Mouse (Mus musculus): ENCODE measurements at regions not wholly inside any gene's neighbourhood (a gene's known extent, or its start where the extent isn't known, plus 50 kb on each side); places are given as distances from the start of the nearest gene placed in this dataset.

DNA sequence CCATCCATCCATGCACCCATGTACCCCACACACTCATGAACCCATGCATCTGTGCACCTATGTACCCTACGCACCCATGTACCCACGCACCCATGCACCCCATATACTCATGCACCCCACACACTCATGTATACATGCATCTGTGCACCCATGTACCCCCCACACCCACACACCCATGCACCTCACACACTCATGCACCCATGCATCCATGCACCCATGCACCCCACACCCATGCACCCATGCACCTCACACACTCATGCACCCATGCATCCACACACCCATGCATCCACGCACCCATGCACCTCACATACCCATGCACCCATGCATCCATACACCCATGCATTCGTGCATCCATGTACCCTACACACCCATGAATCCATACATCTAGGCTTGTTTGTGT lies 63.6 kb downstream of the 4930564D02Rik start:
- no peak for DNase-seq (ENCODE audit: low spot score)

DNA sequence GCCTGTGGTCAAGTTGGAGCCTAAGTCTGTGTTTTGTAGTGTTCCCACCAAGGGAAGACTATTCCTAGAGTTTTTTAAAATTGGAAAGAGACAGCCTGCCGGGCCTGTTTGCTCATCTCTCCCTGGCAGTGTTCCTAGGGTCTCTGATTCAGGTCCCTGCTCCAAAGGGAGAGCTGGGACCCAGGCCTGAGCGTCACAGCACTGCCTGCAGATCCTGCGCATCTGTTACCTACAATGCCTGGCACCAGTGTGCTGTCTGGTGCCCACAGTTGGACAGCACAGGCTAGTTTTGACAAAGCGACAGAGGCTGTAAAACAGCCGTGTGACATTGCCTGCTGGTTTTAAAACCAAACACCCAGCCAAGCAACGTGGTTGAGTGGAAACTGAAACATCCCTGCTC lies 64.4 kb downstream of the 4930564D02Rik start:
- DNase-seq (ENCODE audit: low spot score), result no peak

DNA sequence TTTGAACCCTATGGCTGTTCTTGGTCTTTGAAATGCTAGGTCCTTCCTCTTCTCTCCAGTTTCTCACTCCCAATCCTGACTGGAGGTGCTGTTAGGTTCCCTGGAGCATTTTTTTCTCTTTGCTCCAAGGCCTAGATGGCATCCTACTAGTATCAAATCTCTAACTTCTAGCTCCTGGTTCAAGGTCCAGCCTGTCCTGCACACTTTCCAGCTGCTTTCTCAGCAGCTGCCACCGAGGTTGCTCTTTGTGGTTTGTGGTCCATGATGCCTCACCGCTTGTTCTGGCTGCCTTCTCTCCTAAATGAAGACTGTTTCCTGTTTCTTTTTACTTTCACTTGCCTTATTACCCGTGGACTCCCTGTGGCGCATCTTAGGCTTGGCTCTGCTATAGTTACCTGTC lies 66.4 kb downstream of the 4930564D02Rik start:
- DNase-seq (ENCODE audit: low spot score), result no peak

DNA sequence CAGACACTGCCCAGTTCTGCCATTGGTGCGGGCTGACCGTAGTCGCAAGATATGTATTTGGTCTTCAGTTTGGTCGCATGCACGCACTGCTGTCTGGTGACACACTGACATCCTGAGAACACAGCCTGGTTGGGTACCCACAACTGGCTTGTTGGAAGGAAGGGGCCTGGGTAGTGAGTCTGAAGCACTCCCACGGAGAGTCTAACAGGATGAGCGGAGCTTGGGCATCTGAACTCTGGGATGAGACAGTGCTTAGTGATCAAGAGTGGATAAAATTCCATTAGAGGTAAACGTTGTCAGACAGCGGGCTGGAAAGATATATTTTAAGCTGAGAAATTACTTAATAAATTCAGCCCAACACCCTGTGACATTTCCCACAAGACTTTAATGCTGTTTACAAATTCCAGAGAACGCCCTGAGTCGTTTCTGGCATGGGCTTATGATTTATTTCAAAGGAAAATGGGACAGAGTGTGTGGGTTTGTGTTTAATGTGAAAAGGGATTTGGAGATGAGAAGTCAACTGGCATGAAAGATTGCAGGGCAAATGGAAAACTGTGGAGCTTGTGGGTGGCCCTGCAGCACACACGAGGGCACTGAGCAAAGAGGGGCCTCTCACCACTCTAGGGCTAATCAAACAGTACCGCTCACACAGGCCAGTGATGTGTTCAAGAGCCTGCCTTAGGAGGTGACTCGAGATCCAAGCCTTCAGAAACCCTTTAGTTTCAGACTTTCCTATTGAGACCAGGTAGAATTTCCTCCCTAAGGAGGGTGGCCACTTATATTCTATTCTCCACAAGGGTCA lies 74.7 kb downstream of the 4930564D02Rik start:
- DNase-seq (ENCODE audit: low spot score), result no peak

DNA sequence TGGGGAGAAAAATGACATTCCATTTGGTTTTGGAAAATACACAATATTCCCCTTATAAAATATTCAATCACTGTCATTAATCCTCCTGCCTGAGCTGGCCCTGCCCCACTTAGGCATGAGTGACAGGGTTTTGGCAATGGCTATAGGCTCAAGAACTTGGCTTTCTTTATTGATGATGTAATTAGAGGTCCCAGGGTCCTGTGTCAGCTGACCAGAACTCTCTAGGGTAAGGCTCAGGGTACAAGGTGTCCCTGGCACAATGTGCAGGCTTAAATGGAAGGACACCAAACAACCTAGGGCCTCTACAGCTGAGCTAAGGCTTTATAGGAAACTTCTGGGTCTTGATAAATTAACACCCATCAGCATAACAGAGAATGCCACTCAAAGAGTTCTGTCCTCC lies 76.0 kb downstream of the 4930564D02Rik start:
- DNase-seq (ENCODE audit: low spot score), result no peak

DNA sequence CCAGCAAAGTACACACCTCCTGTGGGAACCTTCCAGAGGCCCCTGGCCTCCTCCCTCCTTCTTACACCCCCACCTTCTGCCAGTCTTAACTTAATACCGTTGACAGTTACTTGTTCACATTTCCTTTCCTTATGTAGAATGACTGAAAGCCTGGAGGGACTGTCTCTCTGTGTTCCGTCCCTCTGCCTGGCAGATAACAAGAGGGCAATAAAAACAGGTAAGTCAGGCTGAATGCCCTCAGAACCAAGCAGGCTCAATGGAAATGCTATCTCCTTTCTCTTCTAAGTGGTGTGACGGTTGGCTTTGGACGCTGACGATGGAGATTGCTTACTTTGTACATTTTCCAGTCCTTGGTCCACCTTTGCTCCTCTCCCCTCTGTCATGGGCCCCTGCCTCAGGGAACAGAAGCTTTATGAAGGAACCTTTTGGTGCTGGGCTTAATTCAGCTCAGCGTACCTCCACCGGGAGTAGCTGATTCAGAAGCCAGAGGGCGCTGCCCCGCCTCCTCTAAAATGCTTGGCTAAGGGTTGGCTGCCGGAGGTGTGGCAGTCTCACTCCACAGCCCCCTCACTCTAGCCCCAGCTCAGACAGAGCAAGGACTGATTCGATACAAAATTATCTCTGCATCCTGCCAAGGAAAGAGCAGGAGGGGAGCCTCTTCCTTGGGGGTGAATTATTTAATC lies 85.0 kb downstream of the 4930564D02Rik start:
- DNase-seq (ENCODE audit: low spot score), result no peak

DNA sequence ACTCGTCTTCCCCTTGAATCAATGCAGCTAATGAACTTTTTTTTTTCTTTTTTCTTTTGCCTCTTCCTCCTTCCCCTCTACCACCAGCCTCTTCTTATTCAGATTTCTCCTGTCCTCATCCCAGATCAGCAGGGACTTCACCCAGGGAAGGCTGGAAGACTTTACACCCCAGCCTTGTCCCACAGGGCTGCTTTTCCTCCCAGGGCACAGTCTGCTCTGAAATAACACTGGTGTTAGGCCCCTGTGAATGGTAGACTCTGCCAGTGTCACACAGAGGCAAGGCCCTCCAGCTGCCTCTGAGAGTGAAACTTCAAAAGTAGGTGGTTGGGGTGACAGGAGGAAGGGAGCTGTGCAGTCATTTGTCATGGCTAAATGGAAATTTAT lies 85.5 kb downstream of the 4930564D02Rik start:
- no peak for DNase-seq (ENCODE audit: low spot score)

DNA sequence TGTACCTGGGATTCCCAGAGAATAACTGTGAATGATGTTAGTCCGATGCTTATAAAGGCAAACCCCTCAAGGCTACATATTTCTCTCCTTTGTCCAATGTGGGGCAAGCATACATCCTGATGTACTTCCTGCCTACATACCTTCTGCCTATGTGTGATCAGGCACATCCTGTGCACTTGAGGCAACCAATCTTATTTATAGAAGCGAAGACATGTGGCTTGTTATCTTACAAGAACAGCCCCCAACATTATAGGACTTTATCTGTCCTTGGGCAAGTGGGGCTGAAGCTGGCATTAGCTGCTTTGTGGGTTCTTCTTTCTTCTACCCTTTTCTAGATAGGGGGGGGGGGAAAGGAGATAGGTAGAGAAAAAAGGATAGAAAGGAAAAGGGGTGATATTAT lies 91.7 kb downstream of the 4930564D02Rik start:
- no peak for DNase-seq (ENCODE audit: low spot score)

DNA sequence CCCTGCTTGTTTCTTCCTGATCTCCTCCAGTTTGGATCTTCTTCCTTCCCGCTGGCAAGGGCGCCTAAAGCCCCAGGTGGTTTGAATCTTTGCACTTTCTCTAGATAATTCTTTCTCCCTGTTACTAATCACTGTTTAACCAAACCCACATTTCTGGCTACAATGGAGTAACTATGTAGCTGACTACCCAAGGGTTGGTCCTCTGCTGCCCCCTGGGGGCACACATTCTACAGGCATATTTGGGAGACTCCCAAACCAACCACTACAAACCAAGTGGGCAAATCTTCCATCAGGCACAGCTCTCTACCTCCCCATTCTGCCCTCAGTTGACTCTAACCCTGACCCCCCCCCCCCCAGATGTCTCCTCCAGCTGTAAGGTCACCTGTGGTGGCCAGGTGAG lies 98.7 kb downstream of the 4930564D02Rik start:
- peak; percentile 13 for DNase-seq (ENCODE audit: low spot score)

DNA sequence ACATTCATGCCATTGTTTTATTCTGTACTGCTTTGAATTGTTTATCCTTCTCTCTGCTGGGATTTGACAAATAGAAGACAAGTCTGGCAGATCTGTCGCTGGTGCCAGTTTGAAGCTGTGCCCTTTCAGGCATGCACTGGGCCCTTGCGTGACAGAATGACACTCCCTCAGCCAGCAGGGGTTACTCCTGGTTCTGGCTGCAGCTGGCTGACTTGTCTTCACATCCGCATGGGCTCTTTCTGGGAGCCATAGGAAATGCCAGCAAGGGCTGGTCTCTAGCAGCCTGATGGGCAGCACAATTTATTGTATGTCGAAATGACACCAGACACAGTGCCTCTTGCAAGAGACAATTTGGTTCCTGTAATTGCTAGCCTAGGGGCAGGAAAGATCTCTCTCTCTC lies 102.5 kb downstream of the 4930564D02Rik start:
- no peak for DNase-seq (ENCODE audit: low spot score)

DNA sequence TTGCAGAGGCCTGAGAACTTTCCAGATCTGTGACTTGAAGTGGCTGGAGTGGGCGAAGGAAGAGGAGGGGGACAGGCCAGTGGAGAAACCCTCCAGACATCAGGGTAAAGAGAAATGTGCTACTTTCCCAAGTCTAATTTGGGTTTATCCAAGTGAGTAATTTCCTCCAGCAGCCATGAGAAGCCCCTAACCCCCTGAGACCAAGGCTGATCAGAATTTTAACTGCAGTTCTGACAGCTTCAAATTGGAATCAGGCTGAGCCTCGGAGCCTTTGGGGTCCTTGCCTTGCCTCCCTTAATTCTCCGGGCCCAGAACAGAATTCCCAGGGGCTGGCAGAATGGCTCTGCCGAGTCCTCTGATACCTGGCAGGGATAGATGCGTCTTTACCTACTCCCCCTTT lies 104.9 kb downstream of the 4930564D02Rik start:
- no peak for DNase-seq (ENCODE audit: low spot score)

DNA sequence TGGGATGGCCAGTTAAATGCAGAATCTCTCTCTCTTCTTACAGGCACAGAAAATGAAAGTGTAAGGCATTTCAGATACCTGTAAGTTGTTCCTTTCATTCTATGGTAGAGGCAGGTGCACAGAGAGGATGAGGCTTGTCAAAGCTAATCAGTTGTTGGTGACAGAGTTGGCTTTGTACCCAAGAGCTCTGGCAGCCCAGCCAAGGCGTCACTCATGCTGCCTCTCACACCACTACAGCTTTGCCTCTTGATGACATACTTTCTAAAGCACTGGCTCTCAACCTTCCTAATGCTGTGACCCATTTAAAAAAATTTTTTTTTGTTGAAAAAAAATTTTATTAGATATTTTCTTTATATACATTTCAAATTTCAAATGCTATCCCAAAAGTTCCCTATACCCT lies 105.4 kb downstream of the 4930564D02Rik start:
- DNase-seq (ENCODE audit: low spot score), result no peak

DNA sequence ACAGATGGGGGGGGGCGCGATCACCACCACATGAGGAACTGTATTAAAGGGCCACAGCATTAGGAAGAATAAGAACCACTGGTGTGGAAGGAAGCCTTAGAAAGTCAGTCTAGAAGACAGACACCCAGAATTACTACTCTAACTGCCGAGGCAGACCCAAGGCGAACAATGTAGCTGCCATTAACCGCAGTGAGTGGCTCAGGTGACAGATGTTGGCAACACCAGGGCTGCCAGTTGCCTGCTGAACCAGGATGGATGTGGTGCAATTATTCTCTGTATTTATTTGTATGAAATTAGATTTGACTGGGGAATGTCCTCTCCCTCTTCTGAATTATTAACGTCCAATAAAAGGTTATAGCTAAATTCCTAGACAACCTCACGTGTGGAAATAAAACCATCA lies 124.7 kb downstream of the 4930564D02Rik start:
- DNase-seq (ENCODE audit: low spot score), result no peak

DNA sequence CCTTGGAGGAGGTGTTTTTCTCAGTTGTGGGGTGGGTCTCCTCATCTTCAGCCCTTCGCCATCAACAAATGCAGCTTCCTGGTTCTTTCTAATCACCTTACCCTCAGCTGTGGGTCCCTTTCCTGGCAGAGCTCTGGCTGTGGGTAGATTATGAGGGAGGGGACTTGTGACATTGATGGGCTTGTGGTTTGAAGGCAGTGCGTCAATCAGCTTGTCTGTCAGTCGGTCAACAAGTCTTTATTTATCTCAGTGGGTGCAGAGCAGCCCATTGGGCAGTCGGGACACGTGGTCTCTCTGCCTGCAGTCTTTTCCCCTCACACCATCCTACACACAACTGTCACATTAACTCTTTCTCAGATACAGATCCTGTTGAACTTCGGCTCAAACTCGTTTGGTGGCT lies 125.2 kb downstream of the 4930564D02Rik start:
- DNase-seq (ENCODE audit: low spot score), result no peak

DNA sequence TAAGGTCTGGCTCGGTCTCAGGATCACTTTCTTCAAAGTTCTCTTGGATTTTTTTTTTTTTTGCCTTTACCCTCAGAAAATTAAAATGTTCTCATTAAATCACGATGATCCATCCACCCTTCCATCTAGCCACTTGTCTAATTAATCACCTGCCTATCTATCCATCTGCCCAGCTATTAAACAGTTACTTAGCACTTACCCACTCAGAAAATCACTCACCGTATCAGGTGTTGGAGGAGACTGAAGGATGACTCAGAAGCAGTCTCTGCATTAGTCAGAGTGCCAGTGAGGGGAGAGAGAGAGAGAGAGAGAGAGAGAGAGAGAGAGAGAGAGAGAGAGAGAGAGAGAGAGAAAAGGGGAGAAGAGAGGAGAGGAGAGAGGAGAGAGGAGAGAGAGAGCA lies 134.1 kb downstream of the 4930564D02Rik start:
- DNase-seq (ENCODE audit: low spot score), result no peak

DNA sequence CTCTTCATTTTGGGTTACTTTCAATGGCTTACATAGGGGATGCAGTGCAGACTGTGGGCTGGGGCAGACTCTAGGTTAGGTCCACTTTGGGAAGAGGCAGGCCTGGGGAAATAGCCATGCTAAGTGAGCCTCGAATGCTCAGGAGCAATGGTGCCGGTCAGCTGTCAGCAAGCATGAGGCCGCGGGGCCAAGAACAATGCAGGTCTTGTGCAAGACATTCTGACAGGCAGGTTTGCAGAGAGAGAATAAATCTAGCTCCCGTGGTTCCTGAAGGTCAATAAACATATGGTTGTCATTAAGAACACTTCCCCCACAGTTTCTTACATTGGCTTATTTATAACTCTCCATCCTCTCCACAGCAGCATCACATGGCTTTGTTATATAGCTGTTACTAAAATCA lies 142.5 kb downstream of the 4930564D02Rik start:
- no peak for DNase-seq (ENCODE audit: low spot score)

DNA sequence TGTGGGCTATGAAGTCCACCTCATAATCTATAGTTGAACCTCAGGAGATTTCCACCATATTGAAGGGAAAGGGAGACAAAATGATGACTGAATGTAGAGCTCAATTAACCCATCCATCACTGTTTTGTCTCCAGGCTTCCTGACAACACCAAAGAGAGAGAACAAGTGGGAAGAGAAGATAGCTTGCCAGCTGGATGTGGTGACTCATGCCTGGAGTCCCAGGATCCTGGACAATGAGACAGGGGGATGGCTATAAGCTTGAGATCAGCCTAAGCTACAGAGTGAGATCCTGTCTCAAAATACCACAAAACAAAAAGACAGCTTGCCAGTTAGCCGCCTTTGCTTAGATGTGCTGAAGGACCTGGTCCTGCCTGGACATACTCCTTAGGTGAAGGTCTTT lies 144.4 kb downstream of the 4930564D02Rik start:
- DNase-seq (ENCODE audit: low spot score), result no peak

DNA sequence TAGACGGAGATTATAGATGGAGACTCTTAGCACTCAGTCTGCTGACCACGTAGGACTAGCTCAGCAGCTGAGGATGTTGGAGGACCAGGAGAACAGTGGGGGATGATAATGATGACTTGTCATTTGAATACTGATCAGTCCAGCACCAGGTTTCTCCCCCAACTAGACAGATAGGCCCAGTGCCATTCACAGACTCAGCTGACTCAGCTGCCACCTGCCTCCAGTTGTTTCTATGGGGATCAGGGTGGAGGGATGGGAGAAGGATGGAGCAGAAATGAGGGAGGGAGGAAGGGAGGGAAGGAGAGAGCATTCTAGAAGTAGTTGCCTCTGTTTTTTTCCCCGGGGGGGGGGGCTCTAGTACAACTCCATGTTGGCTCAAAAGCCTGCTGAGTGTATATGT lies 145.1 kb downstream of the 4930564D02Rik start:
- no peak for DNase-seq (ENCODE audit: low spot score)

DNA sequence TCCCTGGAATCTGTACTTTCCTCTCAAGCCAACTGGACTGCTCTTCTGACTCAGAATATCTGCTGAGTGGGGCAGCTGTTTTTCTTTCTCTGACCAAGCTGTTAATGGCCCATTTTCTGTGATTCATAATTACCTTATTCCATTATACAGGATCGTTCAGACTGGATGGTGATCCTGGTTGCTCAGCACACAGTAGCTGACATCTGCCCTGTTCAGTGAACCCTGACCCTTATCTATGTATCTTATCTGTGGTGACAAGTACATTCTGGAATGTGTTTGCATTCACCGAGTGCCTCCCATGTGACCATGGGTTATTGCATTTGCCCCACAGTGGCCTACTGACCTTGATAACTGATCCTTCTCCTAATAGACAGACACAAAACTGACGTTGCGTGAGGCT lies 148.2 kb downstream of the 4930564D02Rik start:
- no peak for DNase-seq (ENCODE audit: low spot score)

DNA sequence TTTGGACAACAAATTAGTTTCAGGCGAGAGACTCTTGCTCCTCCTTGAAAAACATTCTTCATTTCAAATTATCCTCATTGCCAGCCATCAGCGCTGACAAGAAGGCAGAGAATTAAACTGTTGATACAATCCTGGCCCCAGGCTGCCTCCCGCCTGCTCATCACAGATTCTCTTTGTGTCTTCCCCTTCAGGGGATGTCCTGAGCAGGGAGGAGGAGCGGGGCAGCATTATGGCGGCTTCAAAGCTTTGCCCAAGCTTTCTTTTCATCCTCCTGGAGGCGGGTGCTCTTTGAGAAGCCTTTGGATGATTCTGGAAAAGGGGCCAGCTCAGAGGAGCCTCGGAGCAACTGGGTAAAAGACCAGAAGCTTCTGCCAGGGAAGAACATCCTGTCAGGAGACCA lies 149.1 kb downstream of the 4930564D02Rik start:
- no peak for DNase-seq (ENCODE audit: low spot score)

DNA sequence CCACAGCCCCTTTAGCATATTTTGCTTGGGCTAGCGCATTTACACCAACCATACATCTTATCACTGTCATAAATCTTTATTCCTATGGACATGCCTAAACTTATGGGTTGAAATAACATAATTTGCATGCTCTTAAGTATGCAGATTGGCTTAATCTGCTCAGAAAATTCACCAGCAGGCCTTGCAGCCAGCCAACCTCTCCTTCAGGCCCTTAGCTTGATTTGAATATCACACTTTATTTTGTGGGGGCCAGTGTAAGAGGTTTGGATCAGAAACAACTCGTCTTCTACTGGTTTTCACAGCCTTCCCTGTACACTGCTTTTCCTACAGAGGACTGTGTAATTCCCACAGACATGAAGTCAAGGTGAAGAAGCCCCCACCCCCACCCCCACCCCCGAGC lies 153.0 kb downstream of the 4930564D02Rik start:
- DNase-seq (ENCODE audit: low spot score), result no peak

DNA sequence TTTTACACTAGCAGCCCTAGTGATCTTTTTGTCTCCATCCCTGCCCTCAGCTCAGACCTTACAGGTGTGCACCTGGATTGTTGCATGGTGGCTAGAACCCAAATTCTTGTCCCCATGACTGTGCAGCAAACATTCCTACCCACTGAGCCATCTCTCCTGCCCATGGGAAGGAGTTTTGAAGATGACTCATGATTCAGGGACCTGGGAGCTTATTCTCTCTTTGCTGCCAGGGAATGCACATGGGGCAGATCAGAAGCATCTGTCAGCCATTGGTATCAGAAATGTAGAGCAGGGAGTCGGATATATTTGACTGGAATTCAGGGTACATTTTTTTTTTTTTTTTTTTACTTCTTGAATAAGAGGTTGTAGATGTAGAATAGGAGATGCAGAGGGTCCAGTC lies 154.0 kb downstream of the 4930564D02Rik start:
- DNase-seq (ENCODE audit: low spot score), result no peak

DNA sequence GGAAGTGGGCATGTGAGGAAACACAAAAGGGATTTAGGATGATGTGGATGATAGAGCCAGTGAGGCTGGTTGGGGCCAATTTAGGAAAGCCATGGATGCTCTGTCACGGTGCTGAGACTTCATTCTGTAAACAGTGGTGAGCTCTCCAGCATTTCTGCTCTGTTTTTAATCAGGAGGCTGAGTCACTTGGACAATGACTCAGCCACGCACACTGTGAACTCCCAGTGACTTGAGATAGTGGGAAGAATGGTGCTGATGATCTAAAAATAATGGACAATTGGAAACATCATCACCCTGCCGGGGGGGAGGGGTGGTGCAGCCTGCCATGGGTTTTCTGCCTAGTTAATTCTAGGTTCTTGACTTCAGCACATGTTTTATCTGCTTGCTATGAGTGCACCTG lies 156.3 kb downstream of the 4930564D02Rik start:
- no peak for DNase-seq (ENCODE audit: low spot score)

DNA sequence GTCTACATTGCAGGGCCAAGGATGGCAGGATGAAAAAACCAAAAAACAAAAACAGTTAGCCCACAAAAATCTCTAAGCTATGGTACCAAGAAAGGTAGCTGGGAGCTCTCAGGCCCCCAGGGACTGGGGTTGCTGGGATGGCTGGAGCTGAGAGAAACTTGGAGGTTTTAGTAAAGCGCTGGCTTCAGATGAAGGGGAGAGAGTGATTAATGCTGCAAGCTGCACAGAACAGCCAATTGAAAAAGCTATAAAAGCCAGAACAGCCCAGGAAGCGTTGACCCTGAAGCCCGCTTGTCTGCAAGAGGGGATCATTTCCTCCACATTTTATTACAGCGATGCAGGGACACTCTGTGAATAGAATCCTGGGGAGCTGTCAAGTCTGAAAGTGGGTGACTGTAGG lies 157.0 kb downstream of the 4930564D02Rik start:
- DNase-seq (ENCODE audit: low spot score), result no peak
